Mouse (Mus musculus) Patski (cell line): ENCODE data around the gene Mtch2. TPM values are rescaled to one million over a fixed set of nuclear protein-coding genes. Genes with fewer than 3 reads are reported as not detected.
A peak's percentile ranks its signal among the peaks of the same experiment; 100 is the strongest.
"Not testable (repeated sequence)": the region's sequence is repeated elsewhere in the genome, so short reads cannot be mapped to it uniquely, and the experiment has no call there.

Experiments used
- ATAC-seq: fragments of 100-300 bp; one replicate; pipeline ENCODE4 v1.8.0; 2021
- CTCF ChIA-PET: fragments of 350-600 bp; sonication (Branson Sonifier 250); formaldehyde crosslinking; loops from one replicate; lab custom pipeline; 2022; ENCODE audit warnings: inconsistent platforms; lab: Charles Lee
- POLR2A ChIA-PET: fragments of 350-600 bp; sonication (Branson Sonifier 250); formaldehyde crosslinking; loops from one replicate; lab custom pipeline; 2022; ENCODE audit warnings: antibody characterized with exemption, inconsistent platforms; lab: Charles Lee
- DNase-seq: peaks from one replicate; pipeline ENCODE4 v3.0.0-alpha.2; 2011; ENCODE audit warnings: low read depth, low spot score
- H3K27me3 ChIP-seq: fragments of 371-371 bp; one replicate; pipeline ENCODE4 v1.5.1; 2021
- CTCF ChIP-seq: fragments of 100-300 bp; IDR thresholded peaks from one replicate; pipeline ENCODE4 v1.5.1; 2021
- in situ Hi-C: fragments of 300-500 bp; cut with MboI; formaldehyde crosslinking; loops from 3 replicates; pipeline ENCODE4 v1.11.1; 2018; ENCODE audit warnings: low pct_unique_long_range_greater_than_20kb, mixed read lengths
- polyA plus RNA-seq: library from polyadenylated mRNA; unstranded; gene quantifications from one replicate; pipeline ENCODE4 v1.2.3, GENCODE M21; 2021

Gene Mtch2
- polyA plus RNA-seq, result 237 TPM

DNA sequence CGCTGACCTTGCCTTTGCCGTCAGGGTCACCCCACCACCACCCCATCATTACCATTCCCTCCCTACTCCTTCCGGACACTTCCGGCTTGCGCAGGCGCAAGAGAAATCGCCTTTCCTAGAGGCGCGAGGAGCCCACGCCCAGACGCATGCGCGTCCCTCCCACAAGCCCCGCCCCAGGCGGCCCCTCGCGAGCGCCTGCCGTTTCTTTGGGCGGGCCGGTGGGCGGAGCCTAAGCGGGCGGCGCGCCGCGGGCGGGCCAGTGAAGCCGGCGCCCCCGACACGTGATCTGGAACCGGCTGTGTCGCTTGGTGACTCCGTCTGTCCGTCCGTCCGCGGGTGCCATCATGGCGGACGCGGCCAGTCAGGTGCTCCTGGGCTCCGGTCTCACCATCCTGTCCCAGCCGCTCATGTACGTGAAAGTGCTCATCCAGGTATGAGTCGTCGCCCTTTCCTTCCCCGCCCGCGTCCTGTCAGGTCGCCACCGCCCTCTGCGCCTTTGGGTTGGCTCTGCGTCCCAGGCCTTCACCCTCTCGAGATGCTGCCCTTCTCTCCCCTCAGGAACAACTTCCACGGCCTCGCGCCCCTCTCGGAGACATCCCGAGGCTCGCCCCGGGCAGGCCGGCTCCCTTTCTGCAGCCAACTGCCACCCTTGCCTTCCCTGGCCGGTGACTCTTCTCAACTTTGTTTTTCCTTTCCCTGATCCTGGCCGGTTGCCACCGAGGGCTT is at the start of gene Mtch2:
TSS of gene Mtch2 (plus strand) at position 201 of the 726 bp plus-strand sequence.
- H3K27me3 ChIP-seq, result no peaks in the 10 kb centered on the region
- ChIA-PET POLR2A (no interaction called here), CTCF (no interaction called here)
- in situ Hi-C loops, result no loop called here
- no peak for TF ChIP-seq CTCF
- peak; percentile 91 for ATAC-seq
- DNase-seq, result peak; percentile 71

DNA sequence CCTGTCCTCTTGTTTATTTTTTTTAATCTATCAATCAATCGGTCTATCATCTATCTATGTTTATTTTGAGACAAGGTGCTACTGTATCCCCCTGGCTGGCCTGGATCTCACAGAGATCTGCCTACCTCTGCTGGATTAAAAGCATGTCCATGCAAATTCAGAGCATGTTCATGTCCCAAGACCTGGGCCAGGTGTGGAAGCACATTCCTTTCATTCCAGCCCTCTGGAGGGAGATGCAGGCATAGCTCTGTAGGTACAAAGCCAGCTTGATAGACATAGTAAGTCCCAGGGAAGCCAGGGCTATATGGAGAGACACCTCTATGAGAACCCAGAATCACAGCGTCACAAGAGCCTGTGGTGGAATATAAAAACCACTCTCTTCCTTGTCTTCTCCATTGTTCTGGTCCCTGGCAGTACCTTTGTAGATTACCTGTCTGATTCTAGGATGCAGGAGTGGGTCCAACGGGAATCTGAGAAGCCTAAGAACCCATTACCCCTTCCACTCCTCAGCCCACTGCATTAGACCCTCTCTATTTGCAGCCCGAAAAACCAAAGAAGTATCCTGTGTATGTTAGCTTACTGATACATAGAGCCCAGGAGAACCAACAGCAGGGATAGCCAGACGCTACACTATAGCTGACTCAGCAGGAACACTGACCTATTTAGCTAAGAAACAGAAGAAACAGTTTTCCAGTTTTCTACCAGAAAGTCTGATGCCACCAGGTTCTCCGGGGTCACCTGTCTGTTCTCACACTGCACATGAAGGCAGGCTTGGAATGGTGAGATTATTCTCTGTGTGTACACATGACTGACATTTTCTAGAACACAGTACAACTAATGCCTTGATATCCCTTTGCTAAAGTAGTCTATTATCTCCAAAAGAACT is 38.5 kb upstream of the Mtch2 start:
- DNase-seq, result no peak
- POLR2A ChIA-PET, result no interaction called here
- in situ Hi-C loops, result no loop called here

DNA sequence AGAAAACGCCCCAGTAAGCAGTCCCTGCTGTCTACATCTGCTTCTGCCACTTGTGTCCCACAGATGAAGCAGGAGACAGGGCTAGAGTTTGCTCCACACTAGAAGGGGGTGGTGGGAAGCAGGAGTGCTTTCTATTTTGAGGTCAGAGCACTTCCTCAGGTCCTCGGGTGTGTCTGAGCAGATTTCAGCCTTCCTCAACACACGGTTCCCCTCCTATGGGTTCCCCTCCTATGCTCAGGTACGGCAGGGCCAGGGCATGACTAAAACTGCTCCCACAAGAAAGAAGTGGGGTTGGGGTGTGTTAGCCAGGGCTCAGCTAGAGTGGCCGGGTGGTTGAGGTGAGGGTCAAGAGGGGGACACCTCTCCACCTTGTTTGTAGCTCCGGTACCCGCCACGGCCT is 36.2 kb upstream of the Mtch2 start:
- ChIA-PET CTCF (interaction anchor here (1.3 kb wide), 1 partner anchor 21 kb away, joined by 3 read pairs; no protein-coding TSS in a partner anchor), POLR2A (no interaction called here)
- no peak for DNase-seq
- TF ChIP-seq CTCF, result no peak
- ATAC-seq, result no peak
- in situ Hi-C loops, result no loop called here
- H3K27me3 ChIP-seq, result no peaks in the 10 kb centered on the region

More for the DNA sequence above, 38.5 kb upstream of the Mtch2 start:
- CTCF ChIA-PET, result no interaction called here
- H3K27me3 ChIP-seq, result no peaks in the 10 kb centered on the region
- no peak for TF ChIP-seq CTCF
- no peak for ATAC-seq

DNA sequence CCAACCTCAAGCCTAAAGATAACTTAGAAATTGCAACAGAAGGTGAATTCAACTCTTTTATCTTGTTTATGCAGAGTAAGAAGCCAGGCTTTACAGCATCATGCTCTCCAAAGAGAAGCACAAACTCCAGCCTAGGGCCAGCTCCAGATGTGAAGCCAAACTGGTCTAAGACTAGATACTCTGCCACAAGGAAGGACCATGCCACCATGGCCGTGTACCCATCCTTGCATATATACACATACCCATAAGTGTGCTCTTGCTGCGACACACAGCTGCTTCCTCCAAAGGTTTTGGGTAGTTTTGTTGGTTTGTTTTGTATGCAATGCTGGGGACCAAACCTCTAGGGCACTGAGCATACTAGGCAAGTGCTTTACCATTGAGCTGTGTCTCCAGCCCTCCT is 31.7 kb upstream of the Mtch2 start:
- ChIA-PET POLR2A (interaction anchor here (1.0 kb wide), 1 partner anchor 10 kb away, joined by 3 read pairs; no protein-coding TSS in a partner anchor), CTCF (no interaction called here)
- H3K27me3 ChIP-seq, result no peaks in the 10 kb centered on the region
- no peak for ATAC-seq
- in situ Hi-C loops, result no loop called here
- DNase-seq, result no peak
- no peak for TF ChIP-seq CTCF

DNA sequence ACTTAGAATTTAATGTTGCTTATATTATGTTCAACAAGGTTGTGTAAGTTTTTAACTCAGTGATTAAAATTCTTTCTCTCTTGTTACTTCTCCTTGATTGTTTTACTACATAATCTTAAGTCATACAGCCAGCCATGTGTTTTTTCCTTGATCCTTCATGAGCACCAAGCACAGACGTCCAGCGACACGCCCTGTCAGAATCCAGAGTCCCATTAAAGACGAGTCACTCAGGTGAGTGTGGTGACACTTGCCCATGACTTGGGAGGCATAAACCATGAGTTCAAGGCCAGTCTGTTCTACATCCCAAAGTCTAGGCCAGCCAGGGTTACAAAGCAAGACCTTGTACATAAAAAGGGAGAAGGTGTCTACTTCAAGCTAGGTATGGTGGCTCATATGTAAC is 30.8 kb upstream of the Mtch2 start:
- no peak for TF ChIP-seq CTCF
- ChIA-PET POLR2A (interaction anchor here (1.0 kb wide), 1 partner anchor 10 kb away, joined by 3 read pairs; no protein-coding TSS in a partner anchor), CTCF (no interaction called here)
- DNase-seq (no peak), ATAC-seq (no peak)
- no peaks in the 10 kb centered on the region for H3K27me3 ChIP-seq
- in situ Hi-C loops, result no loop called here

DNA sequence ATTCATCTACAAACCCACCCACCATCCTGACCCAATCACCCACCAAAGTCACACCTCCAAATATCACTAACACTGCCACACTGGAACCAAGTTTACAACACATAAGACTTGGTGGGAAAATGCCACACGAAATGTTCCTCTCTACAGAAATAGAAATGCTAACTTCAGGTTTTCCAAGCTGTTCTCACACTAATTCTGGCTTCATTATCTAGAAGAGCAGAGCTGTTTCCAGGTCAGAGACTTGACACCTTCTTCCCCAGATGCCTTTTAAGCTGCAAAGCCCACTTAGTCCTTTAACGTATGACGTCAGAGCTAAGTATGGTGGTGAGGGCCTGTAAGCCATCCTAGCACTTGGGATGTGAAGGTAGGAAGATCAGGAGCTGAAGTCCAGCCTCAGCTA is 28.2 kb upstream of the Mtch2 start:
- ATAC-seq (no peak), DNase-seq (no peak)
- no peak for TF ChIP-seq CTCF
- POLR2A ChIA-PET, result no interaction called here
- CTCF ChIA-PET, result interaction anchor here (0.8 to 1.1 kb wide), 2 partner anchors 12 to 297 kb away, joined by 3 read pairs; no protein-coding TSS in a partner anchor
- in situ Hi-C loops, result no loop called here
- H3K27me3 ChIP-seq, result no peaks in the 10 kb centered on the region

DNA sequence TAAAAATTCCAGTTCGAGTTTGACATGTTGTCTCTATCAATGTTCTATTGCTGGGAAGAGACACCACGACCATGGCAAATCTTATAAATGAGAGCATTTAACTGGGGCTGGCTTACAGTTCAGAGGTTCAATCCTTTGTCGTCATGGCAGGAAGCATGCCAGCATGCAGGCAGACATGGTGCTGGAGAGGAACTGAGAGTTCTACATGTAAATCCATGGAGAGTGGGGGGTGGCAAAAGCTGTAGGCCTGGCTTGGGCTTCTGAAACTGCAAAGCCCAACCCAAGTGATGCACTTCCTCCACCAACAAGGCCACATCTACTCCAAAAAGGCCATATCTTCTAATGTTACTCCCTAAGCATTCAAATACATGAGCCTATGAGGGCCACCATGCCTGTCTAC is 26.1 kb upstream of the Mtch2 start:
- in situ Hi-C loops, result no loop called here
- ChIA-PET CTCF (no interaction called here), POLR2A (no interaction called here)
- no peak for DNase-seq
- no peak for TF ChIP-seq CTCF
- no peak for ATAC-seq
- no peaks in the 10 kb centered on the region for H3K27me3 ChIP-seq

DNA sequence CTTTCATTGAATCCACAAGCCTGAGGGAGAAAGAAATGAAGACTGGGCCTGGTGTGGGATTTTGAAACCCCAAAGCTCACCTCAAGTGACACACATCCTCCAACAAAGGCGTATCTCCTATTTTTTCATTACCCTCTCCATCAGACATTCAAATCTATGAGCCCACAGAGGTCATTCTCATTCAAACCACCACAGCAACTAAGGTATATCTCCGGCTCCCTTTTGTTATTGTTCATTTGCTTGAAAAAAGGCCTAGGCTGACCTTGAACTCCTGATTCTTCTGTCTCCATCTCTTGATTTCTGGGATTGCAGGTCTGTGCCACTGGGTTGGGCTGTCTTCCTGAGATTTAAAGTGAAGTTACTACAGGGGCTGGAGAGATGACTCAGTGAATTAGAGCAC is 24.0 kb upstream of the Mtch2 start:
- H3K27me3 ChIP-seq, result no peaks in the 10 kb centered on the region
- in situ Hi-C loops, result no loop called here
- no peak for TF ChIP-seq CTCF
- no peak for DNase-seq
- POLR2A ChIA-PET, result no interaction called here
- no peak for ATAC-seq
- CTCF ChIA-PET, result no interaction called here

DNA sequence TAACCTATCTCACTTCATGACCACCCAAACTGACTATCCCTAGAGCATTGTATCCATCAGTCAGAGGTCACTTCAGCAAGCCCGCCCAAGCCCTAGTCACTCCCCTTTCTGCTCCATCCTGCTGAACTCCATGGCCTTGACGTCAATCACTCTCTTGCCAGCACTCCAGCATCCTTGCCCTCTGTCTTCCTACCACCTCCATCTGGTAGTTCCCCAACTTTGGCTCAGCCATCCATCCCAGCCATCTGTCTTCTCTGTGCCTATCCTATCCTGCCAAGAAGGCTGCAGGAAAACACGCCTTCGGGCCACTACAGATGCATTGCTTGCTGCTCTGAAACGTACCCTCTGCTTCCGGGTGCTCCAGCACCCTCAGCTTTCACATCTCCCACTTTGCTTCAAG is 23.2 kb upstream of the Mtch2 start:
- in situ Hi-C loops, result no loop called here
- POLR2A ChIA-PET, result no interaction called here
- CTCF ChIA-PET, result no interaction called here
- no peak for ATAC-seq
- TF ChIP-seq CTCF, result no peak
- DNase-seq, result no peak
- H3K27me3 ChIP-seq, result peaks cover 4% of the 10 kb centered on the region

DNA sequence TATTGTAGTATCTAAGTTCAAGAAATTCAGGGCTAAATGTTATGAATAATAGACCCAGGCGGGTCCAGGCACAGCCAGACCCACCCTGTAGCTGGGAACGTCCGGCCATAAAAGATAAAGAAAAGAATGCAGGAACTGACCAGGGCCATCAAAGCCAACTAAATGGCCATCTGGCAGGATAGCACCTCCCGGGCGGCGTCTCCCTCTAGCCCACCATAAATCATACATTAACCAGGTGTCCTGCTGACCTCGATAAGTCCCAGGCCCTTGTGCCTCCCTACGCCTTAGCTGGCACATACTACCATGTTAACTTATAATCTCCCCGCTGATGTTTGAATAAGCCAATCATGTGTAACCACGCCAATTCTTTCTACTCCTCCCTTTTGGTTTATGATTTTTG is 22.4 kb upstream of the Mtch2 start:
- CTCF ChIA-PET, POLR2A ChIA-PET, in situ Hi-C loops, DNase-seq, ATAC-seq, H3K27me3 ChIP-seq: not testable (repeated sequence)
